Mouse (Mus musculus) mouse trophoblast stem cell (cell line): ENCODE measurements around the gene Grsf1.

Experiments used
- in situ Hi-C, 2 experiments: fragments of 300-500 bp; cut with MseI, MboI; formaldehyde crosslinking; loops; 2 replicates in 1 of 2; 3 replicates in 1 of 2; pipeline ENCODE4 v1.15.1; 2025

Gene Grsf1

GRCm38 (mm10) chr5:88688583-88689187 lies 12.7 kb upstream of the Grsf1 start:
- in situ Hi-C loops: no loop called here

- in situ Hi-C loops: no loop called here
Measured at GRCm38 (mm10) chr5:88687996-88688406, 12.0 kb upstream of the Grsf1 start.

GRCm38 (mm10) chr5:88685745-88686299 lies 9.9 kb upstream of the Grsf1 start:
- in situ Hi-C loops: no loop called here

GRCm38 (mm10) chr5:88685306-88685705 lies 9.3 kb upstream of the Grsf1 start:
- in situ Hi-C loops: no loop called here

GRCm38 (mm10) chr5:88684226-88684625 lies 8.3 kb upstream of the Grsf1 start:
- in situ Hi-C loops: no loop called here

- in situ Hi-C loops: no loop called here
Measured at GRCm38 (mm10) chr5:88683706-88684105, 7.7 kb upstream of the Grsf1 start.

GRCm38 (mm10) chr5:88680567-88680966 lies 4.6 kb upstream of the Grsf1 start:
- in situ Hi-C loops: no loop called here

- in situ Hi-C loops: no loop called here
Measured at GRCm38 (mm10) chr5:88679341-88679740, 3.4 kb upstream of the Grsf1 start.

GRCm38 (mm10) chr5:88678929-88679328 lies 3.0 kb upstream of the Grsf1 start:
- in situ Hi-C loops: no loop called here

- in situ Hi-C loops: no loop called here
Measured at GRCm38 (mm10) chr5:88674703-88675442, 1.1 kb downstream of the Grsf1 start.

GRCm38 (mm10) chr5:88663875-88664274 lies 12.1 kb downstream of the Grsf1 start:
- in situ Hi-C loops: no loop called here

- in situ Hi-C loops: no loop called here
Measured at GRCm38 (mm10) chr5:88663151-88663550, 12.8 kb downstream of the Grsf1 start.

GRCm38 (mm10) chr5:88657868-88658267 lies 18.1 kb downstream of the Grsf1 start:
- in situ Hi-C loops: no loop called here

- in situ Hi-C loops: no loop called here
Measured at GRCm38 (mm10) chr5:88652589-88652988, 23.4 kb downstream of the Grsf1 start.

GRCm38 (mm10) chr5:88649250-88650173 lies 26.5 kb downstream of the Grsf1 start:
- in situ Hi-C loops: no loop called here

- in situ Hi-C loops: no loop called here
Measured at GRCm38 (mm10) chr5:88645405-88645804, 30.6 kb downstream of the Grsf1 start.

- in situ Hi-C loops: no loop called here
Measured at GRCm38 (mm10) chr5:88644901-88645300, 31.1 kb downstream of the Grsf1 start.

- in situ Hi-C loops: no loop called here
Measured at GRCm38 (mm10) chr5:88643491-88643890, 32.5 kb downstream of the Grsf1 start.

- in situ Hi-C loops: no loop called here
Measured at GRCm38 (mm10) chr5:88642786-88643185, 33.2 kb downstream of the Grsf1 start.

- in situ Hi-C loops: no loop called here
Measured at GRCm38 (mm10) chr5:88634076-88634475, 41.9 kb downstream of the Grsf1 start.

- in situ Hi-C loops: no loop called here
Measured at GRCm38 (mm10) chr5:88632463-88632862, 43.5 kb downstream of the Grsf1 start.

- in situ Hi-C loops: no loop called here
Measured at GRCm38 (mm10) chr5:88631545-88631944, 44.4 kb downstream of the Grsf1 start.
